Mouse (Mus musculus) ES-Bruce4 (cell line): ENCODE measurements around the gene Ifit1bl2.

Experiments used
- CTCF ChIP-seq: IDR thresholded peaks from one replicate; pipeline ENCODE4 v1.8.1; 2011; ENCODE audit warnings: low read depth, low read length
- EP300 ChIP-seq: IDR thresholded peaks from 2 replicates; pipeline ENCODE4 v1.6.1; 2011; ENCODE audit warnings: low read depth, low read length; ENCODE audit not compliant: insufficient read depth
- POLR2A ChIP-seq: IDR thresholded peaks from one replicate; pipeline ENCODE4 v1.8.1; 2011; ENCODE audit warnings: low read length; ENCODE audit not compliant: insufficient read depth

- peak; percentile 12 for TF ChIP-seq CTCF
- no peak for TF ChIP-seq POLR2A
- TF ChIP-seq EP300: no peak
These were observed 21.5 kb upstream of the Ifit1bl2 start for GRCm38 (mm10) chr19:34662067-34662507.
